Mouse (Mus musculus) lung, postnatal 4 days (tissue): ENCODE measurements around the gene Sema3a.
"Not testable (repeated sequence)": the region's sequence is repeated elsewhere in the genome, so short reads cannot be mapped to it uniquely, and the experiment has no call there.

Experiments
- DNase-seq, 2 experiments: peaks; one replicate each; pipeline ENCODE4 v3.0.0; 2021

Gene Sema3a

DNA sequence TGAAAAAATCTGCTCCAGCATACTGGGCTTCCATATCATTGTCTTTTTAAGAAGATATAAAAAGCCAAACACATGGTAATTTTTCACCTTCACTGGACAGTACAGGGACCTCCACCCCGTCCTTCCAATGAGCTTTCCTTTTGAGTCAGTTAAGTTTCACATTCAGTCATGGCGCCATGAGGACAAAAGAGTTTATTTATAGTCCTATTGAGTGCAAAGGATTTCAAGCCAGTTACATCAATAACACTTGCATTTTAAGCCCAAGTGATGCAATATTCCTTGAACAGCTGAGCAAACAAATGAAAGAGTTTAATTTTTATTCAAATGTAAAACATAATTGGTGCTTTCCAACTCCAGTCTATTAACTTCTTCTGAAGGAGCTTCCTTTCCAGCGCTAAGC lies 448.7 kb downstream of the Sema3a start:
- no peak for DNase-seq

DNA sequence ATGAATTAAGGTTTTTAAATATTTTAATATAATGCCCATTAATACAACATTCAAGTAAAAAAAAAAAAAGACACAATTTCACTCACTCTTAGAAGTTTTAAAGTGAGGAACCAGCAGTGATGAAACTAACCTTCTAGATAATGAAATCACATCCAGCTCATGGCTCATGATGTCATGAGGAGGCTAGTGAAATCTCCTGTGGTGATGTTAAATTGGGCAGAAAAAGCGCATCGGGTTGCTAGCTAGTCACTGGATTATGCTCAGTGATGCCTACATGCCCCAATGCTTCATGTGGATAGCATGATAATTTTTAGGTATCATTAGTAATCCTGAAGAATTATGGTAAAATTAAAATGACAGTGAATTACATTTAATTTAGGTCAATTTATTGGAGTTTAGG lies 453.9 kb downstream of the Sema3a start:
- DNase-seq: no peak

DNA sequence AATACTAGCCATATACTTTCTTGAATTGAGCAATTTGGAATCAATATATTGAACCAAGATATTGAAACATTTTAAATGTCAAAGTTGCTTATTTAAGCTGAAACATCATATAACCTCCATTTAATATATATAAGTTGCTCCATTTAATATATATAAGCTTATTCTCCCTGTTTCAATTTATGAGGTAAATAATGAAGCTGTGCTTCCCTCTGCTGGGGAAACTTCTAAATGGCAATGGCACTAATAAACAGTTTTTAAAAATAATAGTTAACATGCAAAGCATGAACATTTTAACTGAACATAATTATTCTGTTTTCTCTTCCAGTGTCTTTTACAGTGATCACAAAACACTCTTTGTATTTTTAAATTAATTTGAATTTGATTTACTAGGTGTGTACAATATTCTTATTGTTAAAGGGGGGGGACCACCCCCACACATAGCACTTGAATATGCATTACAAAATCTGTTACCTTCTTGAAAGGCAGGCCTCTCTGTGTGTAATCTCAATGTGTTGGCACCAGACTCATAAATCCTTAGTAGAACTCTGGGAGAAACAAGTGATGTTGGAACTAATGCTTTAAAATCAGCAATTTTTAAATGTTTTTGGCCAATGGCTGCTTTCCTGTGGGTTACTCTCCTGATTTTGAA lies 460.5 kb downstream of the Sema3a start:
- no peak for DNase-seq

DNA sequence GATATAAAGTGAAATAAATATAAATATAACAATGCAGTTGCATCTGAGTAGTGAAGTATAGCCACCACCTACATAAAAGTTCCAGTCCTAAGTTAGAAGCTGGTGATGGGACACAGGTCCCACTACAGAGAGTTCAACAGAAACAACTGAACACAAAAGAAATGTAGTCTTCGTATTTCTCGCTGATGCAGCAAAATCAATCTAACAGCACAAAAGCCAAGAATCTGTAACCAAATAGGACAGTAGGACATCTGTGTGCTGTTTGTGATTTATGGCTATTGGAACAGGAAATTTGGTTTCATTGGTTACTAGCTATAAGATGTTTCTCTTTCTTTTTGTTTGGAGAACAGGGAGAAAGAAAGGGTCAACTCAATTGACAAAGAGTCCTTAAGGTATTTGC lies 469.2 kb downstream of the Sema3a start:
- no peak for DNase-seq

DNA sequence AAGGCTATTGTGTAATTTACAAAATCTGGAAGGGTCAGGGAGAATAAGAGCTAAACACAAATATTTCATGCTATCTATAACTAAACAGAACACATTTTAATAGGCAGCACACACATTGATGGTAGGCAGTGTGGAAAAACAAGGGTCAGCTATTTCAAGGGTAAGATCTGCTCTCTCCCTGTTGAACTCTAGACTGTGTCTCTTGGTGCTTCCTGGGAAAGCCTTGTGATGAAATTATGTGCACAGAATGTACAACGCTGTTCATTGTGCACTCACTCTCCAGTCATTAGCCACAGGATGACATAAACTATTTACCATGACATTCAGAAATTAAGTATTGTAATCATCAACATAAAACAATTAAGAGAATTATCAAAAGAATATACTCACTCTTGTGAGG lies 486.4 kb downstream of the Sema3a start:
- DNase-seq: no peak

DNA sequence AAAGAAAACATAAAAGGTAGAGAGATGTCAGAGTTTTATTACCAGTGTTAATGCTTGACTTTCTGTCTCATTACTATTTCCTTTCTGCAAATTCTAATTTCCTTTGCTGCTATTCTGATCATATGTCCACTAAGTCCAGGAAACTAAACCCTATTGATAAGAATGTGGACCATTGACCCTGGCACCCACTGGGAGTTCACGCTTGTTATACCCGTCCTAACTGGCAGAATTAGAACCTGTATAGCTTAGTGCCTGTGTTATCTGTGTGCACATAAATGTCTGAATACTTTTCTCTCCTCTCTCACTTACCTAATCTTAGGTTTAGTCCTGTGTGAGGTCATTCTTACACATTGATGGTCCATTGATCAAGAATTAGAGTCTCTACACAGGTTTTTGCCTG lies 486.9 kb downstream of the Sema3a start:
- DNase-seq: no peak

DNA sequence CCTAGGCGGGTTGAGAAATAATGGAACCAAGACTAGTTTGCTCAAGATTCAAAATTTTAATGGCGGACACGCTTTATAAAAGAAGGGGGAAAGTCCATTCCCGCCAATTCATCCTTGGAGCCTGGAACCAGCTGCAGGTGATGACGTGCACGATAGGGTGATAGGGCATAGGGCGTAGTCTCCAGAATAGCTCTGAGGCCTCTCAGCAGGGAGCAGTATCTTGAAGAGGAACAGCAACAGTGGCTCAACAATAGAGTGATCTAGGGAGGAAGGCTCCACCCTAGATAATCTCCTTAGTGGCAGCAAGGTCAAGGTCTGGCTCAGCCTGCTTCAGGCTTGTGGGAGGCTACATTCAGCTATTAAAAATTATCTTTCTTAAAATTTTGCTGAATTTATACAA lies 489.4 kb downstream of the Sema3a start:
- not testable (repeated sequence) for DNase-seq

DNA sequence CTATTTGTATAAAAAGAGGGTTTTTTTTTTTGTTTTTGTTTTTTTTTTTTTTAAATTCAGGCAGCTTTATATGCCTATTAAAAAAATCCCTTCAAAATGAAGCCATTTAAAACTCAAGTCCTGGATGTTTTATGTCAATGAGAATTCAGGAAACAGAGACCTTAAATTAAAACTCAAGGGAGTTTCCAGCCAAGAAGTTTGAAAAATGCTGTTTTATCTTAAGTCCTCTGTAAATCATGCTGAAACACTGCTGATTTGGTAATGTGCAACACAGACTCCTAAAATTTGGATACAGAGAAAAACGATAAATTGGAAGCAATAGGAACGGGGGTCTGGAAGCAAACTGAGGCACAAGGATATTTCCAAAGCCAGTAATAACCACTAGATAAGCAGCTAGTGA lies 490.7 kb downstream of the Sema3a start:
- no peak for DNase-seq

DNA sequence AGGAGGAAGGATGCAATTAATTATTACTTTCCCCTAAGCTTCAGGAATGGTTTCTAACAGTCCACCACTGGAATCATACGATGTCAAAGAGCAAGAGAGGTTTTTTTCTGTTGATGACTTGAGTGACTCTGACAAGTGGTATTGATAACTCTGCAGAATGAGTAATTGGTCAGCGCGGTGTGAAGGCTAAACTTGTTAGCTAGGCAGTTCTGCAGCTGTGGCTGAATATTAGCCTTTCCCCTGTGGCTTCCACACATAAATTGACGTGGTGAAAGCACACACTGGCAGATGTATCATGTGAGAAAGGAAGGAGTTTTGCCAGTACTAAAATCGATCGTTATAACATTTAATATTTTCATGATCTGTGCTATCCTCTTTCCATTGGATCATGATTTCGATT lies 497.4 kb downstream of the Sema3a start:
- DNase-seq: no peak

DNA sequence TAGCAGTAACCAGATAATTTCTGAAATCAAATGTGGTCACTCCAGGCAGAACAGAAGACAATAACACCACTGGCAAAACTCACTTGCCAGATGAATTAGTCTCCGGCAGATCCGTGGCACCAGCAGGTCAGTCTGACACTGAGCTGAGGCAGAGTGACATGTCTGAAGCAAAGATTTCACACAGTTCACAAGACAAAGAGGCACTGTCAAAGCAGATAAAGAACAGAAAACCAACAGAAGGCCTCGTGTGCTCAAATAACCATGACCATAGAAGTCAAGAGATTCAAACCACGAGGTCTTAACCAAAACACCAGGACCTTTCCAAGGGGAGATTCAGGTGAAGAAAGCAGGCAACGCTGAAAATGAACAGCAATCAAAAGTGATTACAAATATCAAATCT lies 499.5 kb downstream of the Sema3a start:
- DNase-seq: no peak

DNA sequence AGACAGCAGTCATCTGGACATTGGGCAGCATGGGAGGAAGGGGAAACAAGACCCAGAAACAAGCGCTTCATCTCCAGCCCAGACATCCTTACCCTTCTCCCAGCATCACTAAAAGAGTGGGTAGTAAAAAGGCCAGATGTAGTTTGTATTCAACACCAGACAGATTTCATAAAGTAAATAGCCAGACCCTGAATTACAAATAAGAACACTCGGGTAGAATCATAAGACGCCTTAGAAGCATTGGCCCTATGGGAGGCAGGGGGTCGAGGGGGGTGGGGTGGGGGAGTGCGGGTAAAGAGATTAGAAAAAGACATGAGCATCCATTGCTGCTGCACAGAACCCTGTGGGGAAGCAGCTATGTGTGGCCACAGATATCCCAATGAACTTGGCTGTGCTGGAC lies 500.9 kb downstream of the Sema3a start:
- no peak for DNase-seq

DNA sequence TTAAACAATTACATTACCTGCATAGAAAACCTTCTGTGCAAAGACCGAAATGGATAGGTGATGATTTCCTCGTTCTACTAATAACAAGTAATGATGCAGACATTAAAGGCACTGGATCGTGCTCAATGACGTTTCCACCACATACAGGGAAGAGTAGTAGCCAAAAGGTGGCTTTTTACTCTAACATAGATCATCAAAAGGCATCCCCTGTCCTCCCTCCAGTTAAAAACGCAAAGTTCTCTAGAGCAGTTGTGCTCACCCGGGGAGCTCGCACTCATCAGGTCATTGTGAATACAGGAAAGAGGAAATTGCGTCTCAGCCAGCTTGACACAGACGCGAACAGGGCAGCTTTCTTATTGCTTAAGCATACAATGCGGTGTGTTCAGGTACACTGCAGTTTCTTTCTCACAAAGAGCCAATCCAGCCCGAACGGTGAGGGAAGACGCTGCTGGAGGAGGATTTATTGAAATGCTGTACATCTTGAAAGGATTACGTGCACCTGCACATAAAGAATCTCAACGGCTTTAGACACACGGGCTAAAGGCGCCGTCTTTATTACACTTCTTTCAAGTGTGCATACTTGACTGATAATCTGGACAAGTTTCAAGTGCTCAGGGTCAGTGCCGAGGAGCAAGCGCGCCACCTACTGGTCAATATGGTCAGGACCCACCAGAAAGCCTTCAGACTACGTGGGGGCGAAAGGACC lies 503.5 kb downstream of the Sema3a start:
- peak; percentile 66 to 82 for DNase-seq

DNA sequence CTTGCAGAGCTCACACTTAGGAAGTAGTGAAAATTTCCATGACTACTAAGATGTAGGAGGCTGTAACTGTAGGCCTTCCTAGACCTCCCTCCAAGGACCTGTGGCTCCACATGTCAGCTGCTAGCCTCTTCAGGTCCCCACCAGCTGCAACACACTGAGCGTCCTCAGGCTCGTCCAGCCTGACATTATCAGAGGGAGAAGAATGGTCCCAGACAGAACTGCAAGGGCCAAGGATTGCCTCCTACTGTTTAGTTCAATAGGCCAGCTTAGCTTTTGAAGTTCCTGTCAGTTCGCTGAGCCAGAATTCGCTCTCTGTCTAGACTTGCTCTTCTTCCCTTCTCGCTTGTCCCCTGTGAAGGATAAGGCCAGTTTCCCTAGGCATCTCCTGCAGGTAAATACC lies 504.7 kb downstream of the Sema3a start:
- DNase-seq: no peak

DNA sequence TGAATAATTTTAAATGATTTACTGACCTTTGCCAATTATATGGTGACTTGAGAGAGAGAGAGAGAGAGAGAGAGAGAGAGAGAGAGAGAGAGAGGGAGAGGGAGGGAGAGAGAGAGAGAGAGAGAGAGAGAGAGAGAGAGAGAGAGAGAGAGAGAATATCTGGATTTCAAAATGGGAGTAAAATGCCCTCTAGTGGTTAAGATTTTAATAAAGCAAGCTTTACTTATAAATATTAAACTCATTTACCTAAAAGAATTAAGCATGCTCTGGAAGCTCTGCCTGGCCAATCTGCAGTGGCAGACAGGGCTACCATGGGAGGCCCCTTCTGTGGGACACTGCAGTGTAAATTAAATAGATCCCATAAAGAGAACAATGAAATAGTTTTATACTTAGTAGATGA lies 505.5 kb downstream of the Sema3a start:
- DNase-seq: no peak

DNA sequence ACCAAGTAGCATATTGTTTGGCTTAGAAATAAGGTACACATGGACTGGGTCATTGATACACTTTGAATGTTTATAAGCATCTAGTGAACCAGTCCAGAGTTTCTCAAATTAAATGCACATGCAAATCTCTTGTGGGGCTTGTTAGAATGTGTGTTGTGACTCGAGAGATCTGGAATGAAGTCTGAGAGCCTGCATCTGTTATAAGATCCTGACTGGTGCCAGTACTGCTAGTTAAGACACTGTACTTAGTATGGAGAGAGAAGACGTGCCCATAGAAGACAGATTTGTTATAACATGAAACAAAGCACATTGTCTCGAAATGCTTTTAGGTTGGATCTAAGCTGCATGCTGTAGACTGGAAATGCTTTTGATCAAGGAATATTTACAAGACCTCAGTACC lies 511.0 kb downstream of the Sema3a start:
- DNase-seq: no peak
